Mouse (Mus musculus): ENCODE results near the gene Kdf1.

GRCm38 (mm10) chr4:133545272-133546231, 26.8 kb downstream of the Kdf1 start, which contains the start of gene Nudc:
- TF ChIP-seq USF1 (IDR thresholded peaks at IDR 0.05; ENCODE audit: low read depth) = no peak
- no peak for TF ChIP-seq CTCF (IDR thresholded peaks at IDR 0.05; ENCODE audit: control insufficient read depth, insufficient read depth, insufficient read length)
- TF ChIP-seq MYOD1 (IDR thresholded peaks at IDR 0.05; ENCODE audit: control insufficient read depth, insufficient read length, low read depth) = no peak

Data from C2C12 (cell line).